Mouse (Mus musculus) limb, embryonic 11.5 days (tissue): Measurements from ENCODE around the gene Tm7sf3. TPM values are rescaled to one million over a fixed set of nuclear protein-coding genes. Genes with fewer than 3 reads are reported as not detected.

Experiments
- ATAC-seq: fragments of 200-750 bp; cut with Nextera tagmentation; 2 replicates; pipeline ENCODE4 v1.8.0; 2017; ENCODE audit warnings: low read depth; ENCODE audit not compliant: insufficient number of reproducible peaks, low FRiP score, low TSS enrichment
- DNase-seq: peaks from one replicate; pipeline ENCODE4 v3.0.0-alpha.2; 2015; ENCODE audit warnings: low spot score
- H3K27ac ChIP-seq: fragments of 300-500 bp; sonication (generic); replicated peaks from 2 replicates; pipeline ENCODE4 v1.5.1; 2014; ENCODE audit warnings: low read depth, mild to moderate bottlenecking, low read length
- H3K27me3 ChIP-seq: fragments of 300-500 bp; sonication (generic); 2 replicates; pipeline ENCODE4 v1.6.1; 2014; ENCODE audit warnings: mild to moderate bottlenecking, low read length, mixed read lengths; ENCODE audit not compliant: control insufficient read depth, insufficient read depth
- H3K36me3 ChIP-seq: fragments of 300-500 bp; sonication (generic); 2 replicates; pipeline ENCODE4 v1.6.1; 2014; ENCODE audit warnings: mild to moderate bottlenecking, low read length, moderate library complexity, mixed read lengths; ENCODE audit not compliant: control insufficient read depth, insufficient read depth
- H3K4me1 ChIP-seq: fragments of 300-500 bp; sonication (generic); 2 replicates; pipeline ENCODE4 v1.6.1; 2014; ENCODE audit warnings: low read length, mixed read lengths; ENCODE audit not compliant: control insufficient read depth, insufficient read depth
- H3K4me2 ChIP-seq: fragments of 300-500 bp; sonication (generic); 2 replicates; pipeline ENCODE4 v1.6.1; 2014; ENCODE audit warnings: low read depth, mild to moderate bottlenecking, moderate library complexity; ENCODE audit not compliant: severe bottlenecking
- H3K4me3 ChIP-seq: fragments of 300-500 bp; sonication (generic); 2 replicates; pipeline ENCODE4 v1.5.1; 2014; ENCODE audit warnings: low read depth, low read length
- H3K9ac ChIP-seq: fragments of 300-500 bp; sonication (generic); 2 replicates; pipeline ENCODE4 v1.6.1; 2014; ENCODE audit warnings: mild to moderate bottlenecking, low read length
- H3K9me3 ChIP-seq: fragments of 300-500 bp; sonication (generic); 2 replicates; pipeline ENCODE4 v1.6.1; 2016; ENCODE audit warnings: low read length; ENCODE audit not compliant: control insufficient read depth
- WGBS: fragments of 180-500 bp; shearing (Covaris S2); extraction: QIAGEN DNeasy Blood & Tissue Kit; methylation state at CpG from one replicate; pipeline ENCODE4 v1.1.7; 2014; 5-methylcytosine and 5-hydroxymethylcytosine counted together
- polyA plus RNA-seq: library from polyadenylated mRNA; unstranded; fragments of >200 nt; fragmentation: Nextera tagmentation; extraction: Ambion mirVana; gene quantifications from 2 replicates; pipeline ENCODE4 v1.2.1, GENCODE M21; 2014

The Tm7sf3 gene
- polyA plus RNA-seq, 1 experiment from 2014 or later = 27.6 TPM

- no peak overlapping the region for H3K9ac ChIP-seq
- WGBS = 79% methylated on average over 10 of the region's 10 CpGs
These were observed 34.3 kb upstream of the Tm7sf3 start for GRCm38 (mm10) chr6:146676904-146677303.

GRCm38 (mm10) chr6:146674881-146675536 lies 32.4 kb upstream of the Tm7sf3 start:
- H3K4me1 ChIP-seq = no peaks in the 10 kb centered on the region
- no peak for DNase-seq

More at GRCm38 (mm10) chr6:146676904-146677303, 34.3 kb upstream of the Tm7sf3 start:
- DNase-seq = no peak
- no peaks in the 10 kb centered on the region for H3K36me3 ChIP-seq
- ATAC-seq = no peak
- H3K9me3 ChIP-seq = no peaks in the 10 kb centered on the region
- no peak overlapping the region for H3K27ac ChIP-seq
- H3K4me3 ChIP-seq = no peak overlapping the region
- H3K27me3 ChIP-seq = no peaks in the 10 kb centered on the region
- no peaks in the 10 kb centered on the region for H3K4me1 ChIP-seq
- no peak overlapping the region for H3K4me2 ChIP-seq

GRCm38 (mm10) chr6:146674420-146674819 lies 31.8 kb upstream of the Tm7sf3 start:
- no peaks in the 10 kb centered on the region for H3K9me3 ChIP-seq
- H3K4me2 ChIP-seq = no peak overlapping the region
- H3K27me3 ChIP-seq = no peaks in the 10 kb centered on the region
- no peaks in the 10 kb centered on the region for H3K36me3 ChIP-seq
- no peak for DNase-seq
- H3K9ac ChIP-seq = no peak overlapping the region
- no peak for ATAC-seq
- no peak overlapping the region for H3K27ac ChIP-seq
- H3K4me1 ChIP-seq = no peaks in the 10 kb centered on the region
- no peak overlapping the region for H3K4me3 ChIP-seq
- WGBS = 87% methylated on average over 8 of the region's 8 CpGs

More at GRCm38 (mm10) chr6:146674881-146675536, 32.4 kb upstream of the Tm7sf3 start:
- H3K9me3 ChIP-seq = no peaks in the 10 kb centered on the region
- no peak overlapping the region for H3K27ac ChIP-seq
- no peaks in the 10 kb centered on the region for H3K36me3 ChIP-seq
- H3K4me2 ChIP-seq = no peak overlapping the region
- no peak overlapping the region for H3K9ac ChIP-seq
- no peak for ATAC-seq
- WGBS = 81% methylated on average over 4 of the region's 4 CpGs
- H3K4me3 ChIP-seq = no peak overlapping the region
- H3K27me3 ChIP-seq = no peaks in the 10 kb centered on the region

GRCm38 (mm10) chr6:146673696-146674095 lies 31.1 kb upstream of the Tm7sf3 start:
- DNase-seq = no peak

GRCm38 (mm10) chr6:146672106-146672505 lies 29.5 kb upstream of the Tm7sf3 start:
- DNase-seq (no peak), ATAC-seq (no peak)
- no peaks in the 10 kb centered on the region for H3K4me1 ChIP-seq
- no peaks in the 10 kb centered on the region for H3K9me3 ChIP-seq
- H3K27ac ChIP-seq = no peak overlapping the region
- H3K9ac ChIP-seq = no peak overlapping the region
- no peak overlapping the region for H3K4me2 ChIP-seq
- no peak overlapping the region for H3K4me3 ChIP-seq
- H3K36me3 ChIP-seq = no peaks in the 10 kb centered on the region
- no peaks in the 10 kb centered on the region for H3K27me3 ChIP-seq
- 79% methylated on average over 5 of the region's 5 CpGs for WGBS

More at GRCm38 (mm10) chr6:146673696-146674095, 31.1 kb upstream of the Tm7sf3 start:
- Histone ChIP-seq H3K36me3 (no peaks in the 10 kb centered on the region), H3K27me3 (no peaks in the 10 kb centered on the region), H3K4me1 (no peaks in the 10 kb centered on the region), H3K27ac (no peak overlapping the region), H3K4me2 (no peak overlapping the region), H3K9ac (no peak overlapping the region), H3K9me3 (no peaks in the 10 kb centered on the region), H3K4me3 (no peak overlapping the region)
- WGBS = 81% methylated on average over 4 of the region's 4 CpGs
- ATAC-seq = no peak

GRCm38 (mm10) chr6:146670956-146671855 lies 28.6 kb upstream of the Tm7sf3 start:
- H3K9me3 ChIP-seq = no peaks in the 10 kb centered on the region
- no peak overlapping the region for H3K9ac ChIP-seq
- no peaks in the 10 kb centered on the region for H3K36me3 ChIP-seq
- H3K27me3 ChIP-seq = no peaks in the 10 kb centered on the region
- H3K4me2 ChIP-seq = no peak overlapping the region
- no peak for DNase-seq
- H3K4me1 ChIP-seq = no peaks in the 10 kb centered on the region
- no peak overlapping the region for H3K4me3 ChIP-seq
- ATAC-seq = no peak
- 91% methylated on average over 15 of the region's 15 CpGs for WGBS
- no peak overlapping the region for H3K27ac ChIP-seq

GRCm38 (mm10) chr6:146668606-146669005 lies 26.0 kb upstream of the Tm7sf3 start:
- H3K9me3 ChIP-seq = no peaks in the 10 kb centered on the region
- DNase-seq (no peak), ATAC-seq (no peak)
- H3K4me3 ChIP-seq = no peak overlapping the region
- no peaks in the 10 kb centered on the region for H3K27me3 ChIP-seq
- no peak overlapping the region for H3K9ac ChIP-seq
- no peaks in the 10 kb centered on the region for H3K36me3 ChIP-seq
- no peaks in the 10 kb centered on the region for H3K4me1 ChIP-seq
- no peak overlapping the region for H3K4me2 ChIP-seq
- H3K27ac ChIP-seq = no peak overlapping the region

GRCm38 (mm10) chr6:146666811-146667210 lies 24.2 kb upstream of the Tm7sf3 start:
- WGBS = 88% methylated on average over 6 of the region's 6 CpGs

More at GRCm38 (mm10) chr6:146666811-146667210, 24.2 kb upstream of the Tm7sf3 start:
- no peaks in the 10 kb centered on the region for H3K9me3 ChIP-seq
- H3K9ac ChIP-seq = no peak overlapping the region
- H3K27ac ChIP-seq = no peak overlapping the region
- no peaks in the 10 kb centered on the region for H3K27me3 ChIP-seq
- no peaks in the 10 kb centered on the region for H3K36me3 ChIP-seq
- H3K4me1 ChIP-seq = no peaks in the 10 kb centered on the region
- no peak for DNase-seq
- no peak overlapping the region for H3K4me2 ChIP-seq
- ATAC-seq = no peak
- H3K4me3 ChIP-seq = no peak overlapping the region
